Mouse (Mus musculus) embryonic fibroblast, embryonic 13.5 days (primary cell): ENCODE measurements around the gene Cdh10. TPM values are rescaled to one million over a fixed set of nuclear protein-coding genes. Genes with fewer than 3 reads are reported as not detected.

ENCODE experiments used
- H3K27ac ChIP-seq: 2 replicates; pipeline ENCODE4 v1.5.1; 2012; ENCODE audit warnings: low read length, control low read depth, inconsistent platforms; ENCODE audit not compliant: insufficient read depth
- H3K4me1 ChIP-seq: 2 replicates; pipeline ENCODE4 v1.6.1; 2011; ENCODE audit warnings: low read length; ENCODE audit not compliant: control insufficient read depth, insufficient read depth
- H3K4me3 ChIP-seq: 2 replicates; pipeline ENCODE4 v1.5.1; 2011; ENCODE audit warnings: mild to moderate bottlenecking, control low read depth, low read length; ENCODE audit not compliant: insufficient read depth
- CTCF ChIP-seq: IDR thresholded peaks from 2 replicates; pipeline ENCODE4 v1.5.1; 2011; ENCODE audit warnings: mild to moderate bottlenecking, control low read depth, low read length, moderate library complexity, borderline replicate concordance; ENCODE audit not compliant: insufficient read depth
- POLR2A ChIP-seq: IDR thresholded peaks from 2 replicates; pipeline ENCODE4 v1.6.1; 2011; ENCODE audit warnings: low read depth, mild to moderate bottlenecking, control low read depth, low read length, moderate library complexity
- polyA plus RNA-seq: library from polyadenylated mRNA; stranded (reverse); fragments of >200 nt; gene quantifications from 2 replicates; pipeline ENCODE4 v1.2.4, GENCODE M21; 2011; ENCODE audit warnings: low read depth; ENCODE audit not compliant: missing spikeins, insufficient read length

The Cdh10 gene
- polyA plus RNA-seq: 6.9 and 9.7 TPM in 2 replicates

DNA sequence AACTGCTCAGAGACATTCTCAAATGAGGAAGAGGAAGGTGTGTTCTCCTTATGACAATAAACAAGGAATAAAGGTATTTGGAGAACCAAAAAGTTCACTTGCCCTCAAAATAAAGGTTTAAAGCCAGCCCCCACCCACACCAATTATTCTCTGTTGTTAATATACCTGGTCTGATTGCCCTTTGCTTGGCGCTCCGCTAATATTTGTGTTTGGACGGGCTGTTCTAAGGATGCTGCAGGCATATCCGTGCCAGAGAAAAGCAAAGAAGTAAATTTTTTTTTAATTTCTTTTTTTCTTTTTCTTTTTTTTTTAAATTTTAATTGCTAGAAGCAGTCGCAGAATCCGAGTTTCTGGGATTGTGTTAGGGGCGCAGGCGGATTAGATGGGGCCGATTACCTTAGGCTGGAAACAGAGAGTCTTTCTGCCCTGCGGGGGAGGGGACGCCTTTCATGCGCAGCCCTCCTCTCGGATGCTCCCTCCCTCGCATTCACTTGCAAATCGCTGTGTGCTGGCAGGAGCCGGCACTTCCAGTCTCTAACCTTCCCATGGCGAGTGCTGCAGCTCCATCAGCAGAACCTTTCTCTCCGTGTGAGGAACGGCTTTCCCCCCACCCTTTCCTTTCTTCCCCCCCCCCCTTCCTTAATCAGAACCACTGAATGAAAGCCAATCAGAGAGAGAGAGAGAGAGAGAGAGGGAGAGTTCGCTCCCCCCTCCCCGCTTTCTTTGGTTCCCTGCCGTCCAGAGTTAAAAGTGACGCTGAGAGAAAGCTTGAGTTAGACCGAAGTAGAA lies at the start of gene Cdh10:
Gene Cdh10 (plus strand): TSS at position 763 of the 789 bp plus-strand sequence.
- Histone ChIP-seq H3K27ac (no peak within 1 kb of the TSS), H3K4me3 (peak within 1 kb of the TSS; percentile 85), H3K4me1 (peaks cover 3% of the 10 kb centered on the region; the same call in 1 of the 2 replicates)
- no peak for TF ChIP-seq CTCF
- TF ChIP-seq POLR2A: peak; percentile 51; the same call in 1 of the 2 replicates

DNA sequence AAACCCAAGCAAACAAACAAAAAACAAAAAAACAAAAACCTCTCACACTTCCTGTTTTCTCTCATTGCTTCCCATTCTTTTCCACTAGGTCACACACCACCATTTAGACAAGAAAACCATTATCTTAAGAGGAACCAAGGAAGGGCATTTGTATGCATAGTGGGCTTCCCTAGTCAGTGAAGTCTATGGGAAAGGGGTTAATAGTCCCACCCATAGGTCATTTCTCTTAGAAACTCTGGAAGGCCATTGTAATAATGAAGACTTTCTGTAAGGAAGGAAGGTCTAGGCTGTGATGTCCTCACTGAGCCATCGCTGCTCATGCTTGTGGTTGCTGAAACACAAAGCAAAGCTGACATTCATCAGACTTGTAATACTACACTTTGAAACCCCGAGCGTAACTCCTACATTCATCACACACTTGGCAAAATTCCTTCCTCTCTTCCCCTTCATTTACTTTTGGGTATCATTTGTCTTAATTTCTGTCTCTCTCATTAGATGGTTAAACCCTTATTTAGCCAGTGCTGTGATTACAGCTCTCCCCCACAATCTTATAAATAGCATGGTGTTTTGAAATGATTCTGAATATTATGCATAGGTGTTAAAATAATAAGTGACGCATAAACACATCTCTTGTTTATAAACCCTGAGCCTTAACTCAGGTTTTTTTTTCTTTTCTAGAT lies 9.5 kb upstream of the Cdh10 start:
- no peak overlapping the region for H3K27ac ChIP-seq
- H3K4me1 ChIP-seq: no peaks in the 10 kb centered on the region
- H3K4me3 ChIP-seq: no peak overlapping the region
- no peak for TF ChIP-seq CTCF
- TF ChIP-seq POLR2A: no peak

GRCm38 (mm10) chr15:18817707-18818106 lies 1.0 kb upstream of the Cdh10 start:
- no peak for TF ChIP-seq POLR2A
- no peak for TF ChIP-seq CTCF
- Histone ChIP-seq H3K4me1 (peaks cover 3% of the 10 kb centered on the region; the same call in 1 of the 2 replicates), H3K4me3 (no peak overlapping the region), H3K27ac (no peak overlapping the region)

- no peak for TF ChIP-seq CTCF
- no peak for TF ChIP-seq POLR2A
Observed at GRCm38 (mm10) chr15:18820226-18820625, 1.5 kb downstream of the Cdh10 start.

DNA sequence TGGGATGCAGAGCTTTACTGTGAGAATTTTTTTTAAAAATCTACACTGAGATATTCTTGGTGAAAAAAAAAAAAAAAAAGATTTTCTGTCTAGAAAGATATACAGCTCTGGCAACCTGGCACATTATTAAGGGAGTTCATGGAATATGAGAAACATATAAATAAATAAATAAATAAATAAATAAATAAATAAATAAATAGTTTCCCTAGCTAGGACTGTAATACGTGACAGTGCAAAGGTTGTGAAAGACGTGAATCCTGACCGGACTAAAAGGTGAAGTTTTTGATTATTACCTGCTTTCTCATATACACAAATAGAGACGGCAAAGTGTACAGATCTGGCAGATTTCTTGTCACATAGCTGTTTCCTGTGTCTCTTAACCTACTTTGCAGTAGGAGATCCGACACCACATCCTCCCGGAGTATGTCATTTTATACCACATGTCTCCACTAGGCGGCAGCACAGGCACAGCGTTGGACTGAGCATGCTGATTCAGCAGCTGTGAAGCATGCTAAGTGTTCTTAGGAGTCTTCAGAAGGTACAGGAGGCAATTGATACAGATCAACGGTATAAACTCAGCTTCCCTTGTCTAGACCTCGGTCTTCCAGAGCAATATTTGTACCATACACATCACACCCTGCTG lies 2.5 kb downstream of the Cdh10 start:
- peaks cover 3% of the 10 kb centered on the region; the same call in 1 of the 2 replicates for H3K4me1 ChIP-seq
- H3K27ac ChIP-seq: no peak overlapping the region
- no peak overlapping the region for H3K4me3 ChIP-seq
- TF ChIP-seq CTCF: peak; percentile 95; the same call in 1 of the 2 replicates
- TF ChIP-seq POLR2A: no peak

More at GRCm38 (mm10) chr15:18820226-18820625, 1.5 kb downstream of the Cdh10 start:
- Histone ChIP-seq H3K27ac (peak overlapping the region; percentile 92), H3K4me3 (peak overlapping the region; percentile 39), H3K4me1 (peaks cover 3% of the 10 kb centered on the region; the same call in 1 of the 2 replicates)

- no peak for TF ChIP-seq CTCF
- TF ChIP-seq POLR2A: no peak
- Histone ChIP-seq H3K27ac (no peak overlapping the region), H3K4me3 (no peak overlapping the region), H3K4me1 (peaks cover 3% of the 10 kb centered on the region; the same call in 1 of the 2 replicates)
Observed at GRCm38 (mm10) chr15:18823420-18823819, 4.7 kb downstream of the Cdh10 start.

- H3K27ac ChIP-seq: no peak overlapping the region
Observed at GRCm38 (mm10) chr15:18832263-18832662, 13.5 kb downstream of the Cdh10 start.

DNA sequence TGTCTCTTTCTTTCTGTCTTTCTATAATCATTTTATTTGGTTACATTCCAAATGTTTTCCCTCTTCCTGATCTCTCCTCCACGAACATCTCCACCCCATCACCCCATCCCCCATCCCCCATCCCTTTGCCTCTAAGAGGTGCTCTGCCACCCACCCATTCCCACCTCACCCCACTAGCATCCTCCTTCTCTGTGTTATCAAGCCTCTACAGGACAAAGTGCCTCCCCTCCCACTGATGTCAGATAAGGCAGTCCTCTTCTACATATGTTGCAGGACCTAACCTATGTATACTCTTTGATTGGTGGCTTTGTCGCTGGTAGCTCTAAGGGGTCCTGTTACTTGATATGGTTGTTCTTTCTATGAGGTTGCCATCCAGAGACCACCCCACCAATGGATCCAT lies 23.0 kb downstream of the Cdh10 start:
- TF ChIP-seq CTCF: no peak
- no peak for TF ChIP-seq POLR2A
- Histone ChIP-seq H3K4me1 (0 out of 2 replicates have a peak, but pooled peaks cover 2% of the 10 kb centered on the region), H3K27ac (no peak overlapping the region), H3K4me3 (no peak overlapping the region)

More at GRCm38 (mm10) chr15:18832263-18832662, 13.5 kb downstream of the Cdh10 start:
- Histone ChIP-seq H3K4me3 (no peak overlapping the region), H3K4me1 (no peaks in the 10 kb centered on the region)
- TF ChIP-seq CTCF: no peak
- TF ChIP-seq POLR2A: no peak

DNA sequence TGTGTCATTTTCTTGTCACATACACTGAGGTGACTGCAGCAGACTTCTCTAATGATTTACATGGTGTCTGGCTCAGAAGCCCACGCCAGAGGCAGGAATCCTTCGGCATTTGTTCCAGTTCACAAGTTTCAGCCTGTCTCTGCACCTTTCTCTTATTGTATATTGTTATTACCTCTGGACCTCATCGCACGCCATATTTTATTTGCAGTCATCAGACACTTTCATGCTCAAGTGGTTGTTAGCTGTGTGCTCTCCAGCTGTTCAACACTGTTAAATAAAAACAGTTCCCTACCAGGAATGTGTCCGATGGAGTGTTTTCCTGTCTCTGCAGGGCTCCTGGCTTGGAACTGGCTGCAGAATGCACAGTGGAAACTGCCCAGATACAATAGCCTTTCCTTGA lies 26.1 kb downstream of the Cdh10 start:
- TF ChIP-seq CTCF (no peak), POLR2A (no peak)
- H3K4me1 ChIP-seq: 0 out of 2 replicates have a peak, but pooled peaks cover 2% of the 10 kb centered on the region
- no peak overlapping the region for H3K27ac ChIP-seq
- H3K4me3 ChIP-seq: no peak overlapping the region
